Mouse (Mus musculus) bone marrow macrophage, adult 2 months (primary cell): Measurements from ENCODE around the gene Cacng2. TPM values are rescaled to one million over a fixed set of nuclear protein-coding genes. Genes with fewer than 3 reads are reported as not detected.

Experiments
- H3K27ac ChIP-seq: 2 replicates; pipeline ENCODE4 v1.5.1; 2012; ENCODE audit warnings: low read depth, low read length; ENCODE audit not compliant: insufficient read depth
- H3K4me1 ChIP-seq: 2 replicates; pipeline ENCODE4 v1.6.1; 2012; ENCODE audit warnings: low read length; ENCODE audit not compliant: control insufficient read depth, insufficient read depth
- H3K4me3 ChIP-seq: 2 replicates; pipeline ENCODE4 v1.5.1; 2012; ENCODE audit warnings: mild to moderate bottlenecking, low read length, moderate library complexity; ENCODE audit not compliant: insufficient read depth
- CTCF ChIP-seq: IDR thresholded peaks from 2 replicates; pipeline ENCODE4 v1.5.1; 2012; ENCODE audit warnings: low read depth, mild to moderate bottlenecking, low read length, moderate library complexity
- POLR2A ChIP-seq: IDR thresholded peaks from 2 replicates; pipeline ENCODE4 v1.6.1; 2012; ENCODE audit warnings: mild to moderate bottlenecking, low read depth, low read length, borderline replicate concordance
- polyA plus RNA-seq: library from polyadenylated mRNA; stranded (reverse); fragments of >200 nt; gene quantifications from 2 replicates; pipeline ENCODE4 v1.2.4, GENCODE M21; 2012; ENCODE audit not compliant: missing spikeins, insufficient read depth, insufficient read length

The Cacng2 gene
- polyA plus RNA-seq, 1 experiment, result not detected

GRCm38 (mm10) chr15:78148565-78148964 is 28.7 kb upstream of the Cacng2 start:
- Histone ChIP-seq H3K27ac (no peak overlapping the region), H3K4me1 (no peaks in the 10 kb centered on the region), H3K4me3 (no peak overlapping the region)
- TF ChIP-seq CTCF (no peak), POLR2A (no peak)

GRCm38 (mm10) chr15:78140226-78140625 is 20.4 kb upstream of the Cacng2 start:
- Histone ChIP-seq H3K27ac (no peak overlapping the region), H3K4me3 (no peak overlapping the region), H3K4me1 (no peaks in the 10 kb centered on the region)
- TF ChIP-seq POLR2A (no peak), CTCF (no peak)

GRCm38 (mm10) chr15:78134606-78135005 is 14.8 kb upstream of the Cacng2 start:
- H3K27ac ChIP-seq, result no peak overlapping the region
- no peaks in the 10 kb centered on the region for H3K4me1 ChIP-seq
- no peak for TF ChIP-seq CTCF
- TF ChIP-seq POLR2A, result no peak
- no peak overlapping the region for H3K4me3 ChIP-seq

GRCm38 (mm10) chr15:78133389-78133788 is 13.6 kb upstream of the Cacng2 start:
- H3K4me1 ChIP-seq, result no peaks in the 10 kb centered on the region
- H3K27ac ChIP-seq, result no peak overlapping the region
- H3K4me3 ChIP-seq, result no peak overlapping the region
- no peak for TF ChIP-seq CTCF
- no peak for TF ChIP-seq POLR2A

GRCm38 (mm10) chr15:78119248-78119647 is 580 bp downstream of the Cacng2 start:
- Histone ChIP-seq H3K27ac (no peak overlapping the region), H3K4me3 (no peak overlapping the region), H3K4me1 (no peaks in the 10 kb centered on the region)
- TF ChIP-seq CTCF (no peak), POLR2A (no peak)

- H3K4me3 ChIP-seq, result no peak overlapping the region
- no peak overlapping the region for H3K27ac ChIP-seq
- TF ChIP-seq CTCF, result no peak
- TF ChIP-seq POLR2A, result no peak
- H3K4me1 ChIP-seq, result no peaks in the 10 kb centered on the region
Observed at GRCm38 (mm10) chr15:78118275-78118995, 1.4 kb downstream of the Cacng2 start.

- H3K4me3 ChIP-seq, result no peak overlapping the region
- H3K27ac ChIP-seq, result no peak overlapping the region
- no peak for TF ChIP-seq POLR2A
- no peak for TF ChIP-seq CTCF
- no peaks in the 10 kb centered on the region for H3K4me1 ChIP-seq
Observed at GRCm38 (mm10) chr15:78117731-78118130, 2.1 kb downstream of the Cacng2 start.

- Histone ChIP-seq H3K27ac (no peak overlapping the region), H3K4me1 (no peaks in the 10 kb centered on the region), H3K4me3 (no peak overlapping the region)
- TF ChIP-seq CTCF (no peak), POLR2A (no peak)
Observed at GRCm38 (mm10) chr15:78116936-78117335, 2.9 kb downstream of the Cacng2 start.

- no peak overlapping the region for H3K4me3 ChIP-seq
- H3K27ac ChIP-seq, result no peak overlapping the region
- TF ChIP-seq CTCF, result no peak
- TF ChIP-seq POLR2A, result no peak
- no peaks in the 10 kb centered on the region for H3K4me1 ChIP-seq
Observed at GRCm38 (mm10) chr15:78116244-78116643, 3.6 kb downstream of the Cacng2 start.

- Histone ChIP-seq H3K4me3 (no peak overlapping the region), H3K27ac (no peak overlapping the region), H3K4me1 (no peaks in the 10 kb centered on the region)
- TF ChIP-seq POLR2A (no peak), CTCF (no peak)
Observed at GRCm38 (mm10) chr15:78099516-78099915, 20.3 kb downstream of the Cacng2 start.
